Mouse (Mus musculus) thymus, postnatal 25 days (tissue): ENCODE data around the gene Tm9sf1.

Source experiments
- DNase-seq: peaks from one replicate; pipeline ENCODE4 v3.0.0; 2022

The Tm9sf1 gene

GRCm38 (mm10) chr14:55643060-55643907 is at the start of gene Tm9sf1:
TSS of gene Tm9sf1 (minus strand) at chr14:55643806.
- DNase-seq = peak; percentile 87

- no peak for DNase-seq
Measured at GRCm38 (mm10) chr14:55689433-55689832, 45.8 kb upstream of the Tm9sf1 start.

- no peak for DNase-seq
Measured at GRCm38 (mm10) chr14:55682118-55682493, 38.5 kb upstream of the Tm9sf1 start.

GRCm38 (mm10) chr14:55681160-55682117 is 37.8 kb upstream of the Tm9sf1 start, which contains the start of gene Tinf2:
TSS of gene Tinf2 (minus strand) at chr14:55681820.
- peak; percentile 94 for DNase-seq

- DNase-seq = no peak
Measured at GRCm38 (mm10) chr14:55677615-55678014, 34.0 kb upstream of the Tm9sf1 start.

GRCm38 (mm10) chr14:55672741-55673060 is 29.1 kb upstream of the Tm9sf1 start:
- no peak for DNase-seq

GRCm38 (mm10) chr14:55671833-55672740 is 28.5 kb upstream of the Tm9sf1 start, which contains the start of the genes Gmpr2 and Nedd8:
TSS of gene Gmpr2 (plus strand) at chr14:55671941.
TSS of gene Nedd8 (minus strand) at chr14:55672124.
- DNase-seq = peak; percentile 88

GRCm38 (mm10) chr14:55671486-55671832 is 27.9 kb upstream of the Tm9sf1 start:
- DNase-seq = no peak

GRCm38 (mm10) chr14:55660636-55661035 is 17.0 kb upstream of the Tm9sf1 start:
- no peak for DNase-seq

GRCm38 (mm10) chr14:55659960-55660573 is 16.5 kb upstream of the Tm9sf1 start, which contains the start of gene Mdp1:
TSS of gene Mdp1 (minus strand) at chr14:55660508.
- peak; percentile 78 for DNase-seq

GRCm38 (mm10) chr14:55658011-55658410 is 14.4 kb upstream of the Tm9sf1 start:
- DNase-seq = no peak

GRCm38 (mm10) chr14:55656935-55657334 is 13.3 kb upstream of the Tm9sf1 start:
- DNase-seq = no peak

- DNase-seq = peak; percentile 46
Measured at GRCm38 (mm10) chr14:55651528-55651927, 7.9 kb upstream of the Tm9sf1 start.

GRCm38 (mm10) chr14:55649884-55650283 is 6.3 kb upstream of the Tm9sf1 start, which contains the start of gene Tssk4:
TSS of gene Tssk4 (plus strand) at chr14:55650184.
- DNase-seq = no peak

GRCm38 (mm10) chr14:55644261-55644888 is 769 bp upstream of the Tm9sf1 start:
- DNase-seq = peak; percentile 46

- no peak for DNase-seq
Measured at GRCm38 (mm10) chr14:55642679-55643059, 937 bp downstream of the Tm9sf1 start.

- DNase-seq = no peak
Measured at GRCm38 (mm10) chr14:55641291-55641690, 2.3 kb downstream of the Tm9sf1 start.

- no peak for DNase-seq
Measured at GRCm38 (mm10) chr14:55640816-55641215, 2.8 kb downstream of the Tm9sf1 start.

- no peak for DNase-seq
Measured at GRCm38 (mm10) chr14:55637795-55638194, 5.8 kb downstream of the Tm9sf1 start, which contains the start of gene Gm49378. TSS of gene Gm49378 (minus strand) at chr14:55637895.

- peak; percentile 87 for DNase-seq
Measured at GRCm38 (mm10) chr14:55635523-55636007, 8.0 kb downstream of the Tm9sf1 start, which contains the start of gene Ipo4. TSS of gene Ipo4 (minus strand) at chr14:55635957.
